Mouse (Mus musculus) kidney, embryonic 14.5 days (tissue): ENCODE data around the gene Camkv. TPM values are rescaled to one million over a fixed set of nuclear protein-coding genes. Genes with fewer than 3 reads are reported as not detected.

Experiments used
- ATAC-seq: fragments of 200-750 bp; cut with Nextera tagmentation; 2 replicates; pipeline ENCODE4 v1.8.0; 2017; ENCODE audit warnings: moderate number of reproducible peaks, mild to moderate bottlenecking, moderate TSS enrichment, moderate library complexity; ENCODE audit not compliant: low FRiP score, low TSS enrichment
- H3K27ac ChIP-seq: fragments of 300-500 bp; sonication (generic); 2 replicates; pipeline ENCODE4 v1.5.1; 2014; ENCODE audit warnings: low read depth, mild to moderate bottlenecking, low read length, moderate library complexity, mixed read lengths
- H3K27me3 ChIP-seq: fragments of 300-500 bp; sonication (generic); 2 replicates; pipeline ENCODE4 v1.6.1; 2014; ENCODE audit warnings: mild to moderate bottlenecking, low read length; ENCODE audit not compliant: control insufficient read depth, insufficient read depth
- H3K36me3 ChIP-seq: fragments of 300-500 bp; sonication (generic); 2 replicates; pipeline ENCODE4 v1.6.1; 2014; ENCODE audit warnings: low read length, mixed read lengths; ENCODE audit not compliant: control insufficient read depth, insufficient read depth
- H3K4me1 ChIP-seq: fragments of 300-500 bp; sonication (generic); 2 replicates; pipeline ENCODE4 v1.6.1; 2014; ENCODE audit warnings: low read length, mixed read lengths; ENCODE audit not compliant: control insufficient read depth, insufficient read depth
- H3K4me2 ChIP-seq: fragments of 300-500 bp; sonication (generic); replicated peaks from 2 replicates; pipeline ENCODE4 v1.6.1; 2014; ENCODE audit warnings: low read depth, mild to moderate bottlenecking, low read length
- H3K4me3 ChIP-seq: fragments of 300-500 bp; sonication (generic); 2 replicates; pipeline ENCODE4 v1.5.1; 2014; ENCODE audit warnings: mild to moderate bottlenecking, low read length
- H3K9ac ChIP-seq: fragments of 300-500 bp; sonication (generic); 2 replicates; pipeline ENCODE4 v1.6.1; 2014; ENCODE audit warnings: low read depth, mild to moderate bottlenecking, low read length, moderate library complexity
- H3K9me3 ChIP-seq: fragments of 300-500 bp; sonication (generic); 2 replicates; pipeline ENCODE4 v1.6.1; 2016; ENCODE audit warnings: low read length; ENCODE audit not compliant: control insufficient read depth
- WGBS: fragments of 180-500 bp; shearing (Covaris S2); extraction: QIAGEN DNeasy Blood & Tissue Kit; methylation state at CpG from one replicate; pipeline ENCODE4 v1.1.7; 2014; 5-methylcytosine and 5-hydroxymethylcytosine counted together
- polyA plus RNA-seq: library from polyadenylated mRNA; unstranded; fragments of >200 nt; fragmentation: Nextera tagmentation; extraction: Ambion mirVana; gene quantifications from 2 replicates; pipeline ENCODE4 v1.2.1, GENCODE M21; 2014

Camkv gene
- 0.77 and 0.79 TPM in 2 replicates for polyA plus RNA-seq

- Histone ChIP-seq H3K9me3 (no peaks in the 10 kb centered on the region), H3K36me3 (no peaks in the 10 kb centered on the region), H3K27me3 (peaks cover 19% of the 10 kb centered on the region), H3K9ac (peak within 1 kb of the TSS; percentile 50), H3K4me3 (peak within 1 kb of the TSS; percentile 49), H3K4me2 (peak within 1 kb of the TSS; percentile 93), H3K27ac (no peak within 1 kb of the TSS), H3K4me1 (peaks cover 10% of the 10 kb centered on the region; the same call in 1 of the 2 replicates)
- no peak for ATAC-seq
- WGBS, result 9% methylated on average over 3 of the region's 3 CpGs
These were observed at the start of gene Camkv for GRCm38 (mm10) chr9:107935374-107935773. Camkv (plus strand) TSS chr9:107935674.

- peak within 1 kb of the TSS; percentile 75 for H3K9ac ChIP-seq
- H3K4me3 ChIP-seq, result peak within 1 kb of the TSS; percentile 81
- peak within 1 kb of the TSS; percentile 86 for H3K4me2 ChIP-seq
- H3K27me3 ChIP-seq, result peaks cover 5% of the 10 kb centered on the region; the same call in 1 of the 2 replicates
- peaks cover 6% of the 10 kb centered on the region for H3K4me1 ChIP-seq
- H3K36me3 ChIP-seq, result no peaks in the 10 kb centered on the region
- no peaks in the 10 kb centered on the region for H3K9me3 ChIP-seq
- ATAC-seq, result peak; percentile 97
- 1% methylated on average over 28 of the region's 28 CpGs for WGBS
- no peak within 1 kb of the TSS for H3K27ac ChIP-seq
These were observed 47.6 kb upstream of the Camkv start, which contains the start of gene Mon1a for GRCm38 (mm10) chr9:107887804-107888266. Mon1a (plus strand) TSS chr9:107888151.

GRCm38 (mm10) chr9:107888267-107888850 is 47.1 kb upstream of the Camkv start:
- WGBS, result under 1% methylated on average over 18 of the region's 18 CpGs
- peak overlapping the region; percentile 86 for H3K4me2 ChIP-seq
- H3K9ac ChIP-seq, result peak overlapping the region; percentile 75
- peaks cover 5% of the 10 kb centered on the region; the same call in 1 of the 2 replicates for H3K27me3 ChIP-seq
- ATAC-seq, result peak; percentile 83
- H3K27ac ChIP-seq, result no peak overlapping the region
- H3K9me3 ChIP-seq, result no peaks in the 10 kb centered on the region
- H3K4me1 ChIP-seq, result peaks cover 6% of the 10 kb centered on the region
- peak overlapping the region; percentile 81 for H3K4me3 ChIP-seq
- no peaks in the 10 kb centered on the region for H3K36me3 ChIP-seq

- H3K27me3 ChIP-seq, result peaks cover 5% of the 10 kb centered on the region; the same call in 1 of the 2 replicates
- H3K4me2 ChIP-seq, result no peak overlapping the region
- WGBS, result 83% methylated on average over 6 of the region's 6 CpGs
- no peak for ATAC-seq
- no peaks in the 10 kb centered on the region for H3K9me3 ChIP-seq
- no peak overlapping the region for H3K4me3 ChIP-seq
- H3K36me3 ChIP-seq, result no peaks in the 10 kb centered on the region
- H3K4me1 ChIP-seq, result peaks cover 6% of the 10 kb centered on the region
- no peak overlapping the region for H3K9ac ChIP-seq
- H3K27ac ChIP-seq, result no peak overlapping the region
These were observed 45.2 kb upstream of the Camkv start for GRCm38 (mm10) chr9:107890260-107890659.

GRCm38 (mm10) chr9:107891023-107891422 is 44.5 kb upstream of the Camkv start:
- 94% methylated on average over 1 of the region's 1 CpGs for WGBS
- Histone ChIP-seq H3K4me1 (peaks cover 6% of the 10 kb centered on the region), H3K36me3 (no peaks in the 10 kb centered on the region), H3K27me3 (peaks cover 4% of the 10 kb centered on the region; the same call in 1 of the 2 replicates), H3K9me3 (no peaks in the 10 kb centered on the region), H3K9ac (no peak overlapping the region), H3K4me2 (no peak overlapping the region), H3K4me3 (no peak overlapping the region), H3K27ac (no peak overlapping the region)
- ATAC-seq, result no peak

- H3K36me3 ChIP-seq, result no peaks in the 10 kb centered on the region
- H3K9me3 ChIP-seq, result no peaks in the 10 kb centered on the region
- H3K27me3 ChIP-seq, result peaks cover 11% of the 10 kb centered on the region
- H3K4me3 ChIP-seq, result no peak overlapping the region
- ATAC-seq, result no peak
- H3K4me1 ChIP-seq, result peaks cover 9% of the 10 kb centered on the region; the same call in 1 of the 2 replicates
- H3K27ac ChIP-seq, result no peak overlapping the region
- H3K9ac ChIP-seq, result no peak overlapping the region
- WGBS, result 87% methylated on average over 10 of the region's 10 CpGs
- no peak overlapping the region for H3K4me2 ChIP-seq
These were observed 36.9 kb upstream of the Camkv start for GRCm38 (mm10) chr9:107898563-107898962.

- Histone ChIP-seq H3K4me3 (no peak overlapping the region), H3K27me3 (peaks cover 11% of the 10 kb centered on the region), H3K9ac (no peak overlapping the region), H3K36me3 (no peaks in the 10 kb centered on the region), H3K4me1 (peaks cover 9% of the 10 kb centered on the region; the same call in 1 of the 2 replicates), H3K9me3 (no peaks in the 10 kb centered on the region), H3K4me2 (no peak overlapping the region), H3K27ac (no peak overlapping the region)
- WGBS, result 68% methylated on average over 12 of the region's 12 CpGs
- ATAC-seq, result no peak
These were observed 35.6 kb upstream of the Camkv start for GRCm38 (mm10) chr9:107899855-107900254.

GRCm38 (mm10) chr9:107900840-107901626 is 34.4 kb upstream of the Camkv start:
- Histone ChIP-seq H3K27ac (no peak overlapping the region), H3K9ac (peak overlapping the region; percentile 48; the same call in 1 of the 2 replicates), H3K27me3 (peaks cover 11% of the 10 kb centered on the region), H3K4me1 (peaks cover 16% of the 10 kb centered on the region), H3K4me3 (peak overlapping the region; percentile 37), H3K9me3 (no peaks in the 10 kb centered on the region), H3K36me3 (no peaks in the 10 kb centered on the region), H3K4me2 (peak overlapping the region; percentile 79)
- peak; percentile 60 for ATAC-seq
- 3% methylated on average over 44 of the region's 44 CpGs for WGBS

- 15% methylated on average over 17 of the region's 17 CpGs for WGBS
- H3K9ac ChIP-seq, result no peak overlapping the region
- H3K4me1 ChIP-seq, result peaks cover 22% of the 10 kb centered on the region
- no peaks in the 10 kb centered on the region for H3K9me3 ChIP-seq
- H3K4me2 ChIP-seq, result peak overlapping the region; percentile 79
- peaks cover 11% of the 10 kb centered on the region for H3K27me3 ChIP-seq
- H3K27ac ChIP-seq, result no peak overlapping the region
- ATAC-seq, result no peak; the same call in 1 of the 2 replicates
- no peaks in the 10 kb centered on the region for H3K36me3 ChIP-seq
- H3K4me3 ChIP-seq, result peak overlapping the region; percentile 37
These were observed 33.9 kb upstream of the Camkv start for GRCm38 (mm10) chr9:107901627-107901914.
